Mouse (Mus musculus) cerebellum, adult 2 months (tissue): Measurements from ENCODE around the gene Dip2c.

Experiments
- CTCF ChIP-seq: fragments of 200-500 bp; IDR thresholded peaks from 2 replicates; pipeline ENCODE4 v1.5.1; 2011; ENCODE audit warnings: low read depth, mild to moderate bottlenecking, control low read depth, low read length, moderate library complexity, borderline replicate concordance; ENCODE audit not compliant: insufficient read depth
- POLR2A ChIP-seq: fragments of 200-500 bp; IDR thresholded peaks from 2 replicates; pipeline ENCODE4 v1.6.1; 2011; ENCODE audit warnings: low read length, control low read depth, borderline replicate concordance; ENCODE audit not compliant: insufficient read depth

DNA sequence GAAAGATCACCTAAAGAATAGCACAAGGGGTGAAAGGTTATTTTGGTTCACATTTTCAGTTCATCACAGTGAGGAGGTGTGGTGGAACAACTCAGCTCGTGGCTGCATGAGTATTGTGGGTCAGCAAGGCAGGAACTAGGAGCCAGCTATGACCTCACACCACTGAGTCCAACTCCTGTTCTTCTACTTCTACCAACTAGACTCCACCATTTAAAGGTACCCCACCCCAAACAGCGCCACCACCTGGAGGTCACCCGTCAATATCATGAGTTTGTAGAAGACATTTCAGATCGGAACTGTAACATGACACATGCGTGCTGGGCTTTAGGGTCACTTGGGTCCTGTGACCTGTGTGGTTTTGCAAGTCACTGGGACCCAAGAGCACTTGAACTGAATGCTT is 37.2 kb upstream of the Dip2c start:
- TF ChIP-seq POLR2A (no peak), CTCF (no peak)
